Mouse (Mus musculus) kidney, adult 18-20 months (tissue): ENCODE measurements at regions not wholly inside any gene's neighbourhood (a gene's known extent, or its start where the extent isn't known, plus 50 kb on each side); places are given as distances from the start of the nearest gene placed in this dataset.

Experiments
- DNase-seq: peaks from one replicate; pipeline ENCODE4 v3.0.0; 2021

DNA sequence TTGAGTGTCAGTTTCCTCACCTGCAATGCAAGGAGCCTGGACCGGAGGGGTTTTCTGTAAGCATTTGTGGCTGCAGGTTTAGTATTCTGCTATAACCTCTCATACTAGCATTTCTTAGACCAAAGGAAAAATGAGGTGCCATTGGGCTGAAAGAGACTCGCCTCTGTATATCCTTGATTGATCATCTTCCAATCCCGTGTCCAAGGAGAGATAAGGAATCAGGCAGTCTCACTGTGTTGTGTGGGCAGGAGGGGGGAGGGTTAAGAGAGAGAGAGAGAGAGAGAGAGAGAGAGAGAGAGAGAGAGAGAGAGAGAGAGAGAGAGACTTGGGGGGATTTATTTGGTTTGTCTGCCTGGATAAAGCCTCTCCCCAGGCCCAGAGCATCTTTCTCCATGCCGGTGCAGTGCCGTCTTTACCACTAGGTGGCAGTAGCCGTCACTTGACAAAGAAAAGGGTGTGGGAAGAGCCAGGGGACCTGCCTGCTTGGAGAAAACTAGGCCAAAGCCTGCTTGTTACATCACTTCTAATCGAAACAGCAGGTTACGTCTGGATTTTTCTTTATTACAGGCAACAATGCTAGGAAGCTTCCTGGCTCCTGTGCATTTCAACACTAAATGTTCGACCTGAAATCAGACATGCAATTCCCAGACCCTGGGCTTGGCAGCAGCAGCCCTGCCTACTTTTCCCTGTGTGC is 56.1 kb upstream of the Ces5a start:
- peak; percentile 74 for DNase-seq

DNA sequence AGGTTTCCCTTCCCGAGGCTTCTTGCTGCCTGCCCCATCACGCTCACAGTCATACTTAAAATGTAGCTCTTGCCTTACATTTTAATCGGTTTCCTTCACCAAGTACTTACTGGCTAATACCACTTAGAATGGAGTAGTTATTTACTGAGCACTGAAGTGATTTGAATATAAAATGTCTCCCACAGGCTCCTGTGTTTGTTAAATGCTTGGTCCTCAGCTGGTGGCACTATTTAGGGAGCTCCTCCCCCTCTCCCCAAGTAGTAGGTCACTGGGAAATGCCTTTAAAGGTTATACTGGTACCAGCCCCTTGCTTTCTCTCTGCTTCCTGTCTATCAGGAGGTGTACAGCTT is 56.6 kb upstream of the Ces5a start:
- DNase-seq = no peak

DNA sequence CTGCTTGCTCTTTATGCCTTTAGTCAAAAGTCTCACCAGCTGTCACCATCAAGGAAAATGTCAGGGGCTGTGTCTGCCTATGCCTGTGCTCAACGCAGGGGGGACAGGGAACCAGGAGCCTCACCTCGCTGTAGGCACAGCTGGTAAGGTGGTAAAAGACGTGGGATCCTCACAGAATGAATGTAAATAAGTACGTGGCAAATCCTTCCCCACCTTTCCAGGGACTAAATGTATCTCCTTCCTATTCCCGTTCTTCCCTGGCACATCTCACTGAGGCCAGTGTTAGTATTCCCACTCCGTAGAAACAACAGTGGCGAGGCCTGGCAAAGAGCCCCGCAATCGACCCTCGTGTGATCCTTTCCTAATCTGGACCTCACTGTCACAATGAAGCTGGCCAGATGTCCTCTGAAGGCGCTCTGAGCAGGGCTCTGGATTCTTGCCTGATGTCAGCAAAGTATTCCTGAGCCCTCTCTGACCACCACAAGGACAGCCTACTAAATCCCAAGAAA is 63.0 kb upstream of the Ces5a start:
- no peak for DNase-seq

DNA sequence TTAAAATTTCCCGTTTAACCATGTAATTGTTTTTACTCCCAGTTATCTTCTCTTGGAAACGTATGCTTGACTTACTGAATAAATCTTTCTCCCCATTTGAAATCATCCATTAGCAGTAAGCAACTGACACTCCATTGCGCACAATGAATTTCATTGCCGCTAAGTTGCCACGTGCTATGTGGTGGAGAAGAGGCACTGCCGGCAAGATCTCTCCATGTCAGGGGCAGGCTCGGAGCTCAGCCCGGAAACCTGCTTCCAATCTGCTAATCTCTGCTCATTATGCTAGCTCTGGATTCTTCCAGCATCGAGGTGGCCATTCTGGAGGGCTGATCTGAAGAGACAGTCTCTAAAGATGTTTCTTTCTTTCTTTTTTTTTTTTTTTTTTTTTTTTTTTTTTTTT is 63.7 kb upstream of the Ces5a start:
- no peak for DNase-seq

DNA sequence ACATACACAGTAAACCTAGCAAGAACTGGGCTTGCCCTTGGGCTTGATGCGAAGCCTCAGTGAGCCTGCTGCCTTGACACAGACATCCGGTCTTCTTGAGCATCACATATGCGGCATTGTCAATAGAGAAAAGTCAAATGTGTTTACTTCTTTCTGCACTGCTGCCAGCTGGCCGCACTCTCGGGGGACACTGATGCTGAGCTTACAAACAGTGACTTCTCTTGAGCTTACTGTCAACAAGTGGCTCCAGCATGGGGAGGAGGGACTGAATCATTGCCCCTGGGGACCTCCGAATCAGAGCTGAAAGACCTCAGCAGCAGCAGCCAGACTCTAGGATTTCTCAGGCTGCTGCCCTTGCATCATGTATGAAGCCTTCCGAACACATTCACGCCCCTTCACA is 64.1 kb upstream of the Ces5a start:
- peak; percentile 15 for DNase-seq

DNA sequence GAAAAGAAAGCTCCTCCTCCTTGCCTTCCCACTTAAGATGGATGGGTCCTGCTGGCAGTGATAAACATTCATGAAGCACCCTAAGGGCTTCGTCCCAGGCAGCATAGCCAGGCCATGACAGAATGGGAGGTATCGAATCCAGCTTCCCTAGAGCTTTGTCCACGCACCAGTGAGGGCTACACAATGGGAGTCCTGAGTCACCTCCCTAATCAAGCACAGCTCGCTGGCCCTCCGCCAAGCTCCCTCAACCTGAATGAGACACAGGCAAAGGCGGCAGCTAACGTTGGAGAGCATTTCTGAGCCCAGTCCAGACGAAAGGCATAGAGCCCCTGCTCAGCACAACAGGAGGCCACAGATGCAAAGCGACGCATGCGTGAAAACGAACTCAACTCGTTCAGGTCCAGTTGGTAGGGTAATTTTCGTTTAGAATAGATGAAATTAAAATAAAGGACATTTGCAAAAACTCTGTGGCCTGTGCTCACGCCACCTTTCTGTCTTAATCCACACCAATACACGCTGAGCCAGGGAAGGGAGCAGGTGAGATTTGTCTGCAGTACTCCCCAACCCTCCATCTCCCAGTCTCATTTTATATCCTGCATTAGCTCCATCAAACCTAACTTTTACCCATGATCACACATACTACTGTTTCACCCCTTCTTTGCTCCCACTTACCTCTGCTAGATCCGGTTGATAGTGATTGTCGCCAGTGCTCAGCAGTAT is 91.3 kb upstream of the Ces5a start:
- DNase-seq = no peak

DNA sequence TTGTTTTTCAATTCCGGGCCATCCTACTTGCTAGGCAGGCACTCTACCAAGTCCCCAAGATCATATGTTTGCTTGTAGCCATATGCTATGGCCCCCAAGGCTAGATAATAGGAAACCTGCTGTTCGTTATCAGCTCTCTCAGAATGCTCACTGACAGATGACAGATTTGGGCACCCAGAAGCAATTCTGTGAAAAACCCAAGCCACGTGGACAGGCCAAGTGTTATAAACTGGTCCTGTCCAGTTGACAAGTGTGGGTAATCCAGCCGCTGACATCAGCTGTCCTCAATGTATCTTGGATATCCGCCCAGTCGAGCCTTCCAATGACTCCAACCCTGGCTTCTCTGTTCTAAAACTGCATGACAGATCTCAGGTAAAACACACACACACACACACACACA is 92.0 kb upstream of the Ces5a start:
- no peak for DNase-seq

DNA sequence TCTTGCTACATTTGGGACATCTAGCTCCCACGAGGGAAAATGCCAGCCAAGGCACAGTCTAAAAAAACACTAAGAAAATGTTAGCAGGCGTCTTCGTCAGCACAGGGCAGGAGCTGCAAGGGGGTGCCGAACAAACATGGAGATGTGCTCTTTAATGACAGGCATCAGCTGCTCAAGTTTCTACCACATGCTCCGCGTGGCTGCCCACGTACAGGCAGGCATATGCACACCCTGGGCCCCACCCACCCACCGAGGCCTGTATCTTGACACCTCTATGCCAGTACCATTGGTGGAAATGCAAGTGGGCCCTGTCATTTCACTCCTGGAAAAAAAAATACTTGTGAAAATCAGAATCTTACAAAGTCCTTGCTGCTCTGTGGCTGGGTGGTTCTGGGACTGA is 97.3 kb upstream of the Ces5a start:
- DNase-seq = no peak

DNA sequence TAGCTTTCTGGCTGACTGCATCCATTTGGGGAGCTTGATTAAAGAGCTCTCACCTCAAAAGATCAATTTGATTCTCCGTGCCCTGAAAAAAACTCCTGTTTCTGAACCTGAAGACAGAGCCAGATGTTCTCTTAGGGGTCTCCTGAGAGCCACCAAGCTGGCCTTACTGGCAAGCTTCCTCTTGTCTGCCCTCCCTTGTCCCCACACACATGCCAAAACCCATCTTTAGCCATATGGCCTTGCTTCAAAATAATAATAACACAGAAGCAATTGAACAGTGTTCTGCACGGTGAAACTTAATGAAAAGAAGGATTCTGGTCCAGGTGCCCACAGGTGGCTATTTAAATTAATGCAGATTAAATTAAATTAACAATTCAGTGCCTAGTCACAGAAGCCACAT is 107.1 kb upstream of the Ces5a start:
- DNase-seq = no peak

DNA sequence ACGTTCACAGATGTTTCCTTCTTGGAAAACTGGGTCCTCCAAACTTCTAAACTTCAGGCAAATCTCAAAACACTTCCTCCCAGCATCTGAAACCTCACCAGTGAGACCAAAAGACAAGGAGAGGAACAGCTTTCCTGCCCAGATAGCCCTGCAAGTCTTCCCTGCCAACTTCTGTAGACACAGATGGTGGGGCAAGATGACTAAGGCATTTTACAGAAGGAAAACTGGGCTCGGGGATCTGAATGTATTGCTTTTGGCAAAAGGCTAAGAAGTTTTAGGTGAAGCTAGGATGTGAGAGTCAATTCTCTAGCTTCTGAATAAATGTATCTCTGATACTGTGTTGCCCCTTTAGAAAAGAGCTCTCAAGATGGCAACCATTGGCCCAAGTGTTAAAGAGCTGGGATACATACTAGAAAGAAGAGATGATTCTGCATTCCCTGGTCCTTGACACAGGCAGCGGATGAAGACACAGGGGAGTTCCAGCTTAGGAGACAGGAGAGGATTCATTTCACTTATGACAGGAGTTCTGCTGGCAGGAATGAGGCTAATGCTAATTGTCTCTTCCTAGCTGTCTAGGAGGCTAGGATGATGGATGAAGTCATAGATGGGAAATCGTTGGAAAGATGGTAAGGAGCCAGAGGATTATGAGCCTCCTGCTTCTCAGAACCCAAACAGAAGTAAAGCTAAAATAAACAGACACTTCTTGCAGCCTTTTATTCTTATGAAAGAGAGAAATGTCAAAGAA is 108.0 kb upstream of the Ces5a start:
- no peak for DNase-seq

DNA sequence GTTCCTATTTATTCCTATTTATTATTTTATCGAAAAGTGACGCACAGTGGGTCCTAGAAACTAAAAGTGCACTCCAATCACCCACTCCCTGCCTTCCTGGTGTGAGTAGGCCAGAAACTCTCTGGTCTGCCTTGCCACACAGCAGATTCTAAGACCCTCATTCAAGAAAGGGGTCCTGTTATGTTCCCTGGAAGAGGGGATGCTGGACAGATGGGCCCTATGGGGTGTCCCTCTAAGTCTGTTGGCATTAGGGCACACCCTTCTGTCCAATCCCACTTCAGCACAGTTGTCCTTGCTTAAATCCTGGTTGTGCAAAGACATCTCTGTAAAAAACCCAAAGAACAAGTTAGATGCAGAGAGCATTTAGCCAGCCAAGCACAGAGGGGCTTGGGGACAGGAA is 117.8 kb upstream of the Ces5a start:
- DNase-seq = no peak

DNA sequence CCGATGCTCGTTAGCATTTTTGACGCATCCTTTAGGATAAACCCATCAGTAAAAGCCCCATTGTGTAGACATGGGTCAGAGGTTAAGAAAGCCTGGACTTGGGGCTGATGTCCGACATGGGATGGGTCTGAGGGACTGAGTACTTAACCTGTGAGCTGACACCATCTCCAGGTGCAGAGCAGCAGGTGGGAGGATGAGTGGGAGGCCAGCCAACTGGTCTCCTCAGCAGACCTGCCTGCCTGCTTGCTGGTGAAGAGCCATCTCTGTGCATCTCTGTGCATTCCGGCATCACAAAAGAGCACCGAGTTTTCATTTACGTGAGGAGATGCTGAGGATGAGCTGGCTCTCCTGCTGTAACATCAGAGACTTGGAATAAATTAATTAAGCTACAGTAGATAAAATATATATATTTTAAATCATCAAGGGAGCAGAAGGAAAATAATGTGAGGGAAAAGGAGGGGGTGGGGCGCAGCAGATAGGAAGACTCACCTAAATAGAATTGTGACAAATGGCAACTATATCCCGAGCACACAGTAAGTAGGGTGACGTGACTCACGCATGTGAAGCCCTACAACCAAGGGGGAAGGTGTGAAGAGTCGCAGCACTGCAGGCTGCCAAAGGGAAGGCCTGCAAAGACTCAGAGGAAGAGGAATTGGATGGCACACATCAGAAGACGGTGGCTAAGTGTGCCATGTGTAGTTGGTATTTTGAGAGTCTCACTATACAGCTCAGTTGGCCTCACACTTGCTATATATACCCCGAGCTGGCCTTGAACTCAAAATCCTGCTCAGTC is 118.5 kb upstream of the Ces5a start:
- DNase-seq = no peak

DNA sequence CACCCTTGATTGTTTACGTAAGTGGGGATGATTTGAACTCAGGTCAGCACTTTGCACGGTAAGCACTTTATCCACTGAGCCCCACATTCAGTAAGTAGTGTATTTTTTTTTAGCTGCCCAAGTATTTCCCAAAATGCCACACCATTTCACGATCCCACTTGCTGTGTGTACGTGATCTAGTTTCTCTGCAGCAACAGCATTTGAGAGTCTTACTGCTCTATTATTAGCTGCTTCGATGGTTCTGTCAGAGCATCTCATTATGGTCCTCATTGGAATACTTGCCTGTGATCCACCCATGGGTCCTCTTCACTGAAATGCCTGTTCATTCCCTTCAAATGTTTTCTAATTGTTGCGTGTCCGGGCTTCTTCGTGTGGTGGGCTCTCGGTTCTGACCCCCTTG is 120.1 kb upstream of the Ces5a start:
- no peak for DNase-seq

DNA sequence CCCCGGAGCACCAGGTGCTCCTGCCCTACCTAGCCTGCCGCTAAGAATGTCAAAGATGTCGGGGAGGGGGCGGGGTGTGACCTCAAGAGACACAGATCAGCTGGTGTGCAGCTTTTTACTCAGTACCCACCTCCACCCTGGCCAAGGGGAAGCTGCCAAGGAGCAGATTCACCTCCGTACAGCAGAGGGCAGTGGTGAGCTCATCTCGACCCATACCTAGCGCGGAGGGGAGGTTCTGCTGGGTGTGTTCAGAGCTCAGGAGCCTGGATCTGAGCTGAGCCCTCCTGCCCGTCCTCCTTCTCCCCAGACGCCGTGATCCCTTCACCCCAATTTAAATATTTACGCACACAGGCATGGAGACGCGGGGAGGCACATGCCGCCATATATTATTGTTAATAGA is 126.1 kb upstream of the Ces5a start:
- DNase-seq = peak; percentile 73

DNA sequence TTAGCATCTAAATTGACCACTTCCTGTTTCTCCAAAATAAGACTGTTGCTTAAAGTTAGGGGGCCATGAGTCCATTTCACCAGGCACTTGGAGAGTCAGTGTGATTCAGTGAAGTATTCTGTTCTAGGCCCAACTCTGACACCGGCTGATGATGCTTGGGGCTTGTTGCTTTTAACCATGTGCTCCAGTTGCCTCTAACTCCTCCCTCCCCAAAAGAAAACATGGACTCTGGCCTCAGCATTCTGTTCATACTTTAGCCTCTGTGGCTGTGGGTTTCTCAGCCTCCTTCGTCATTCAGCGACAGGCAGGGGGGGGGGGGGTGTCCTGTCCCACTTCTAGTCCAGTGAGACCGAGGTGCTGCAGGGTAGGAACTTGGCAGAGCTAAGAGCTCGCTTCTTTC is 126.6 kb upstream of the Ces5a start:
- no peak for DNase-seq

DNA sequence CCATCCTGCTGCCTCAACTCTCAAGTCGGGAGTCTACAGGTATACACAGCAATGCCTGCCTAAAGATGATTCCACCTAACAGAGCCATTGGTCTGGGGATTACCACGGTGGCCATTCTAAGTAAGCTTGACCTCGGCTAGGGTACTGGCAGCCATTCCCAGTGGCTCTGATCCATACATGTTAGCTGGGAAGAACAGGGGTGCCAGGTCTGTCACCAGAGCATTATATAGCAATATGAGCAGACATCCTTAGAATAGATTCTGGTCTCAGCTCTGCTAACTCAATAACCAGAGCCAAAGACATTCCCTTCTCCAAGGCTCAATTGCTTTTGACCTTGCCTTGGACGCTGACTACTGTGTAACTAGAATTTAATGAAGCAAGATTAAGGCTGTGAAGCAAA is 128.2 kb upstream of the Ces5a start:
- DNase-seq = no peak

DNA sequence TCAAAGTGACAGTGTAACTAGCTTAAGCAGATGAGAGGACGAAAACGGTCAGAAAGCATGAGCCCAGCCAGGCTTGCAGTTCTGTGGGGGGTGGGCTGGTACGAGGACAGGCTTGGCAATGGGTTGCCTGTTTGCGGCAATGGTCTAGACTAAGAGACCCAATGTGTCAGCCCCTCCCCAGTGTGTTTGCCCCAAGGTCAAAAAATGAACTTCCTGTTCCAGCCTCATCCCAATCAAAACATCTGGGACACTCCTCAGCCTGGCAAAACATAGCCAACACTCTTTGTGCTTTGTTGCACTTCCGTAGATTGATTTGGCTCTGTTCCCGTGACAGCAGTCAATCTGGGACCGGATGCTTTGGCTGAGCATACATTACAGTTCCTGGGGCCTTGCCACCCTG is 132.7 kb upstream of the Ces5a start:
- peak; percentile 3 for DNase-seq

DNA sequence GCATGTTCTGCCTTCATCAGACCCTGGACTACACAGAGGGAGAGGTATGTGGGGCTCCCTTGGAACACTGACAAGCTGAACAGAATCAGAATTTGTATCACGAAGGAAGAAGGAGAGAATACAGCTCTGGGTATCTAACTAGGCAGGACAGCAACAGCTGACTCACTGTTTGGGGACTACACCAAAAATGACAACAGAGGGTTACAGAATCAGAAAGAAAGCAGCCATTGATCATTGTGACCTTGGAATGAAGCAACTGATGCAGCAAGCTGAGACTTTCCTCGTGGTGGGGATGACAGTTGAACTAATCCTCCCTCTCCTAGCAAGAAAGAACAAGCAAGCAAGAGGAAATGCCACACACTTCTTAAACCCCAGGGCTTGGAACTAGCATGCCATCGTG is 135.0 kb upstream of the Gnao1 start:
- DNase-seq = no peak

DNA sequence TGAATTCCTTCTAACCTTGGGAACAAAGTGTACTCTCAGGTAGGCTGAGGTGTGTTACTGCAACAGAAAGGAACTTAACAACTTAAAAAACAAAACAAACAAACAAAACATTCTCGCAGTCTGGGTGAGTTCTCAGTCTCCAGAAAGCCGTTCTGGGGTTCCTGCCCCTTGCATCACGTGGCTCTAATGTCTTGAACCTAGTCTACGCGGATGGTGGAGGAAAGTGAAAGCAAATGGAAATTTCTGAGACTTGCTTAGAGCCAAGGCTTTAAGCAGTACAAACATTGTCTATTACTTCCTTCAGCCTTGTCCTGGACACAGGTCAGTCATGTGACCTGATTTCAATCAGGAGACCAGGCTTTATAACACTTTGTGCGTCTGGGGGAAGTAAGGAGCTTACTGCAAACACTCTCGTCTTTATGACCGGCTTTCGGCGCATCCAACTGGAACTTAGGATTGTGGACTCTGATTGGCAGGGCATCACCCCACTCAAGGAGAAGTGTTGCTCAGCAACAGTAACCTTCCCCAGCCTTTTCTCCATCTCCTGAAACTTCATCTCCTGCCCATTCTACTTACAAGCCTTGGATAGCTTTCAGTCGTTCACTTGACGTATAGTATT is 125.9 kb upstream of the Gnao1 start:
- no peak for DNase-seq

DNA sequence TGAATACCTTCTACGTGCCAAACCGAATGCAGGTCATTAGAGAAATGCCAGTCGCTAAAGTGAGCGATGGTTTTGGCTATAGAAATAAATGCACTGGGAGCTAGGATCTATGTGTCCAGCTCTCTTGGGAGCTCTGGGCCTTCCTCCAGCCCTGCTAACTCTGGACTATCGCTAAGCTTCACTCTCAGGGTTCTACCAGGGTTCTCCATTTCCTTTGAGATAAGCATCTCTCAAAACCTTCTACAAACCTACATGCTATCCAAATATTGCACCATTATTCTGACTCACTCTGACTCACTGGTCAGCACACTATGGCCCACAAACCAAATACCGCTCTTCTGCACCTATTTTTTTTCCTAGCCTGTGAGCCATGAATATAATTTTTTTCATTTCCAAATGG is 125.4 kb upstream of the Gnao1 start:
- DNase-seq = no peak

DNA sequence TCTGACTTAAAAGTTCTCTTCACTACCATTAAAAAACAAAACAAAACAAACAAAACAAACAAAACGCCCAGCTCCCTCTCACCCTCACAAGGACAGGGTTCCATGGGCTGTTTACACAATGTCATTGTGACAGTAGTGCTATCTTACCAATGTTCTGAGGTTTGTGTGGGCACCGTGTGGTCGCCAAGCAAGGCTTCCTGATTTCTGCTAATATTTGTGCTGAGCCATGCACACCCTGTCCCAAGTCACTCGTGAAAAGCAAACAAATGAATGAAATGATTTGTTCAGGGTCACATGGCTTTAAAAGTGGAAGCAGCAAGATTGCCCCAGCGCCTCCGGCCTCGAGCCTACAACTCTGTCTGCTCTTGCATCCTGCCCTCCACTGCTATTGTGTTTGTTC is 120.9 kb upstream of the Gnao1 start:
- DNase-seq = no peak

DNA sequence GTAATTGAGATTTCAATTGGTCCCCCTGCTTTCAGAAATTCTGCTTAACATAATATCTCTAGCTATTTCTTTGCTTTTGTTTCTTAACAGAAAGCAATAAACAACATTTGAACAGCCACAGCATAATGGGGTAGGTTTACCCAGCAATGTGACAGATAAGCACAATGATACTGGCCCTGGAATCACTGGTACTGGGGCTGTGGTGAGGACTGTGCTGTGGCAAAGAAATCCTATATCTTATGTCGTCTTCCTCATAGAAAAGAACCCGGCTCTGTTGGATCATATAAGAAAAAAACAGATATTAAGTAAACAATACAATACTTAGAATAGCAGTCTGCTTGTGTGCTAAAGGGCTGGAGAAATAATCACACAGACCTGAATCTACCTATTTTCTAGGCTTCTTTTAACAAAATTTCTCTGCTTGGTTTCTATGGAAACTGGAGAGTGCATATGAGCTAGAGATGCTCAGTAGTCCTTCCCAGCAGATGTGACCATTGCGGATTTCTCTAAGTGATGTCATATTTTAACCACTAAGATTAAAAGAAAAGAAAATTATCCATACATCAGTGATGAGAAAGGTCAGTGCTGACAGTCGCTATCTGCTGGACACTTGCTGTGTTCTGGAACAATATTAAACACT is 119.8 kb upstream of the Gnao1 start:
- DNase-seq = no peak
